Mouse (Mus musculus) liver, embryonic 12.5 days (tissue): ENCODE results near the gene Cox14. TPM values are rescaled to one million over a fixed set of nuclear protein-coding genes. Genes with fewer than 3 reads are reported as not detected.
A peak's percentile ranks its signal among the peaks of the same experiment; 100 is the strongest.

Experiments used
- ATAC-seq: fragments of 200-750 bp; cut with Nextera tagmentation; 2 replicates; pipeline ENCODE4 v1.8.0; 2017; ENCODE audit warnings: moderate number of reproducible peaks, mild to moderate bottlenecking, moderate library complexity
- H3K27ac ChIP-seq: fragments of 300-500 bp; sonication (generic); 2 replicates; pipeline ENCODE4 v1.5.1; 2016; ENCODE audit warnings: mild to moderate bottlenecking
- H3K27me3 ChIP-seq: fragments of 300-500 bp; sonication (generic); replicated peaks from 2 replicates; pipeline ENCODE4 v1.6.1; 2016; ENCODE audit warnings: mild to moderate bottlenecking, moderate library complexity
- H3K36me3 ChIP-seq: fragments of 300-500 bp; sonication (generic); 2 replicates; pipeline ENCODE4 v1.6.1; 2016; ENCODE audit warnings: mild to moderate bottlenecking, moderate library complexity
- H3K4me1 ChIP-seq: fragments of 300-500 bp; sonication (generic); 2 replicates; pipeline ENCODE4 v1.6.1; 2016
- H3K4me2 ChIP-seq: fragments of 300-500 bp; sonication (generic); 2 replicates; pipeline ENCODE4 v1.6.1; 2016; ENCODE audit warnings: mild to moderate bottlenecking, moderate library complexity
- H3K4me3 ChIP-seq: fragments of 300-500 bp; sonication (generic); 2 replicates; pipeline ENCODE4 v1.5.1; 2016; ENCODE audit warnings: mild to moderate bottlenecking, moderate library complexity
- H3K9ac ChIP-seq: fragments of 300-500 bp; sonication (generic); 2 replicates; pipeline ENCODE4 v1.6.1; 2016; ENCODE audit warnings: mild to moderate bottlenecking, moderate library complexity
- H3K9me3 ChIP-seq: fragments of 300-500 bp; sonication (generic); replicated peaks from 2 replicates; pipeline ENCODE4 v1.6.1; 2016; ENCODE audit warnings: mild to moderate bottlenecking, moderate library complexity
- WGBS: fragments of 180-500 bp; shearing (Covaris S2); methylation state at CpG from one replicate; pipeline ENCODE4 v1.1.7; 2016; ENCODE audit not compliant: insufficient replicate concordance; 5-methylcytosine and 5-hydroxymethylcytosine counted together
- polyA plus RNA-seq: library from polyadenylated mRNA; unstranded; fragments of >200 nt; fragmentation: Nextera tagmentation; extraction: Ambion mirVana; gene quantifications from 2 replicates; pipeline ENCODE4 v1.2.1, GENCODE M21; 2016

Cox14 gene
- polyA plus RNA-seq, 1 experiment from 2014 or later, result 98.3 TPM

GRCm38 (mm10) chr15:99772925-99773324 is 47.5 kb downstream of the Cox14 start:
- Histone ChIP-seq H3K4me1 (peaks cover 24% of the 10 kb centered on the region), H3K4me2 (peak overlapping the region; percentile 98), H3K27me3 (0 out of 2 replicates have a peak, but pooled peaks cover 7% of the 10 kb centered on the region), H3K9me3 (no peaks in the 10 kb centered on the region), H3K27ac (no peak overlapping the region), H3K4me3 (no peak overlapping the region; the same call in 1 of the 2 replicates), H3K9ac (no peak overlapping the region), H3K36me3 (no peaks in the 10 kb centered on the region)
- WGBS, result 51% methylated on average over 3 of the region's 3 CpGs
- no peak for ATAC-seq

Other genes with a start within 250 kb of the Cox14 start
- gene Faim2, start 197.5 kb upstream of the Cox14 start, polyA plus RNA-seq, result 0.08 and 0.23 TPM in 2 replicates
- gene Aqp2, start 146.6 kb upstream of the Cox14 start, polyA plus RNA-seq, result not detected in 2 replicates
- gene Aqp5, start 134.8 kb upstream of the Cox14 start, polyA plus RNA-seq, result 0.41 and 1.2 TPM in 2 replicates
- gene Aqp6, start 124.2 kb upstream of the Cox14 start, polyA plus RNA-seq, result not detected in 2 replicates
- gene Racgap1, start 74.0 kb upstream of the Cox14 start, polyA plus RNA-seq, result 93.4 and 96.3 TPM in 2 replicates
- gene Asic1, start 55.2 kb upstream of the Cox14 start, polyA plus RNA-seq, result 1.8 and 2.0 TPM in 2 replicates
- gene Smarcd1, start 23.5 kb upstream of the Cox14 start, polyA plus RNA-seq, result 12.2 and 12.6 TPM in 2 replicates
- gene Gm17349, start 20.1 kb upstream of the Cox14 start, polyA plus RNA-seq, result not detected in 2 replicates
- gene Gpd1, start 8.1 kb upstream of the Cox14 start, polyA plus RNA-seq, result 7.5 and 8.0 TPM in 2 replicates
- 17.8 and 19.1 TPM in 2 replicates for gene Cers5, start 47.3 kb downstream of the Cox14 start, polyA plus RNA-seq
- 10.6 and 11.0 TPM in 2 replicates for gene Lima1, start 149.8 kb downstream of the Cox14 start, polyA plus RNA-seq
- not detected in 2 replicates for gene Fam186a, start 241.4 kb downstream of the Cox14 start, polyA plus RNA-seq
- 33.1 TPM in 2 replicates for gene Larp4, start 244.4 kb downstream of the Cox14 start, polyA plus RNA-seq